Comparison of ENCODE assay signal across 24 mouse cellular contexts in the genomic region with DNA sequence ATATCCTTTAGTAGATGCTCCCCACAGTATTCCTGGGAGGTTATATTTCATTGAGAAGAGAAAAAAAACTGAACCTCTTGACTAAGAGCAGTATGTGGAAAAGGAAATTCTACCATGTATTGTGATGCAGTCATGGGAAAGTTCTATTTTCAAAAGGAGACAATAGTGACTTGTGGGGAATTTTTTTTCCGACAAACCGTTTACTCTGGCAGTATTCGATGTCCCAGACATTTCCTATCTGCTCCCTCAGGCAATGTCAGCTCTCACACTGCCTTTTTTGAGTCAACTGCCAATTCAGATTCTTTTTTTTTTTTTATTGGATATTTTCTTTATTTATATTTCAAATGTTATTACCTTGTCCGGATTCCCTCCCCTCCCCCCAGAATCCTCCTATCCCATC.
DNase-seq lines count a peak whose midpoint lies in the region; ATAC-seq and TF ChIP-seq lines count a peak whose summit lies in the region.
"Had no signal": no experiment of that assay in that cellular context is flagged by ENCODE, and none has a peak within 500 bp of the region (broad histone marks: within the 10 kb centered on the region; RNA-seq: fewer than 3 reads in every experiment).

No protein-coding gene starts in this region.

- no peak for TF ChIP-seq CTCF in heart, postnatal 0 days (IDR thresholded peaks at IDR 0.05; ENCODE audit: low read depth)
- TF ChIP-seq CTCF in heart, adult 2 months (IDR thresholded peaks at IDR 0.05) = no peak

- DNase-seq in heart, postnatal 25 days (ENCODE audit: low spot score) = no peak
- peak; percentile 40 for DNase-seq in heart, postnatal 0 days (ENCODE audit: low spot score)
- DNase-seq in heart, adult 2 months = no peak
- peak; percentile 47 for DNase-seq in midbrain, embryonic 11.5 days (ENCODE audit: low spot score, missing footprints)
- DNase-seq: adrenal gland, adult 2 months; adrenal gland, postnatal 14 days; cerebellum, adult 11 months; cerebellum, adult 2 months; cerebellum, adult 9-11 months; cerebellum, postnatal 25 days; gastrocnemius, postnatal 10 days; gastrocnemius, postnatal 36 days; heart, postnatal 10 days had no signal

- H3K9me3 ChIP-seq in heart, embryonic 14.5 days (ENCODE audit: control insufficient read depth, low read length) = no peaks in the 10 kb centered on the region
- no peaks in the 10 kb centered on the region for H3K9me3 ChIP-seq in heart, postnatal 0 days (replicated peaks; ENCODE audit: control insufficient read depth, low read length)
- H3K9me3 ChIP-seq in midbrain, embryonic 11.5 days (ENCODE audit: control insufficient read depth, low read length) = no peaks in the 10 kb centered on the region
- no peaks in the 10 kb centered on the region for H3K9me3 ChIP-seq in midbrain, embryonic 13.5 days
- H3K9me3 ChIP-seq: embryonic facial prominence, embryonic 13.5 days; forebrain, embryonic 10.5 days; forebrain, embryonic 13.5 days; heart, embryonic 10.5 days; hindbrain, embryonic 12.5 days; hindbrain, embryonic 15.5 days had no signal

- TF ChIP-seq EP300 in heart, postnatal 0 days (IDR thresholded peaks at IDR 0.05; ENCODE audit: low read depth) = no peak
- TF ChIP-seq EP300 in heart, adult 2 months (IDR thresholded peaks at IDR 0.05; ENCODE audit: insufficient read depth, low read depth, low read length) = no peak

- H3K79me2 ChIP-seq in heart, adult 2 months (replicated peaks; ENCODE audit: control insufficient read depth, insufficient read depth, low read length) = no peaks in the 10 kb centered on the region

- no peak overlapping the region for H3K4me2 ChIP-seq in heart, embryonic 14.5 days (ENCODE audit: low read length)
- H3K4me2 ChIP-seq in heart, postnatal 0 days (ENCODE audit: low read depth, low read length) = no peak overlapping the region
- no peak overlapping the region for H3K4me2 ChIP-seq in midbrain, embryonic 11.5 days
- no peak overlapping the region for H3K4me2 ChIP-seq in midbrain, embryonic 13.5 days (replicated peaks)
- H3K4me2 ChIP-seq: embryonic facial prominence, embryonic 13.5 days; forebrain, embryonic 13.5 days; hindbrain, embryonic 12.5 days; hindbrain, embryonic 15.5 days had no signal

- H3K27ac ChIP-seq in heart, embryonic 14.5 days (replicated peaks in 1 of 2; ENCODE audit: control insufficient read depth in 1 of 2, insufficient read depth in 1 of 2, low read depth in 2 of 2, low read length in 2 of 2) = no peak overlapping the region
- no peak overlapping the region for H3K27ac ChIP-seq in heart, postnatal 0 days (ENCODE audit: low read depth)
- no peak overlapping the region for H3K27ac ChIP-seq in heart, adult 2 months
- H3K27ac ChIP-seq in midbrain, embryonic 11.5 days (ENCODE audit: low read depth, low read length) = no peak overlapping the region
- H3K27ac ChIP-seq in midbrain, embryonic 13.5 days = no peak overlapping the region
- H3K27ac ChIP-seq: embryonic facial prominence, embryonic 13.5 days; forebrain, embryonic 10.5 days; forebrain, embryonic 13.5 days; heart, embryonic 10.5 days; hindbrain, embryonic 12.5 days; hindbrain, embryonic 15.5 days had no signal

- 53% methylated on average over 4 of the region's 4 CpGs for WGBS in heart, embryonic 14.5 days
- WGBS in heart, postnatal 0 days = 49% methylated on average over 4 of the region's 4 CpGs
- 26% methylated on average over 4 of the region's 4 CpGs for WGBS in heart, adult 2 months
- 87% methylated on average over 4 of the region's 4 CpGs for WGBS in midbrain, embryonic 11.5 days
- WGBS in midbrain, embryonic 13.5 days = 84% methylated on average over 4 of the region's 4 CpGs

- H3K4me1 ChIP-seq in heart, embryonic 14.5 days (ENCODE audit: control insufficient read depth in 2 of 2, insufficient read depth in 2 of 2, low read length in 2 of 2) = no peaks in the 10 kb centered on the region
- no peaks in the 10 kb centered on the region for H3K4me1 ChIP-seq in heart, postnatal 0 days (ENCODE audit: control insufficient read depth, insufficient read depth)
- no peaks in the 10 kb centered on the region for H3K4me1 ChIP-seq in heart, adult 2 months (ENCODE audit: control insufficient read depth, insufficient read depth, low read length)
- no peaks in the 10 kb centered on the region for H3K4me1 ChIP-seq in midbrain, embryonic 11.5 days (ENCODE audit: control insufficient read depth, insufficient read depth, low read length)
- no peaks in the 10 kb centered on the region for H3K4me1 ChIP-seq in midbrain, embryonic 13.5 days (replicated peaks)
- H3K4me1 ChIP-seq: embryonic facial prominence, embryonic 13.5 days; forebrain, embryonic 10.5 days; forebrain, embryonic 13.5 days; heart, embryonic 10.5 days; hindbrain, embryonic 12.5 days; hindbrain, embryonic 15.5 days had no signal

- ATAC-seq in heart, embryonic 14.5 days (ENCODE audit: insufficient number of reproducible peaks, insufficient read depth, low FRiP score, low read depth) = 0 out of 2 replicates have a peak, but pooled peaks have one; percentile 59
- no peak for ATAC-seq in heart, postnatal 0 days (ENCODE audit: insufficient read depth, low read depth)
- no peak for ATAC-seq in midbrain, embryonic 11.5 days (ENCODE audit: low FRiP score)
- ATAC-seq in midbrain, embryonic 13.5 days = no peak
- ATAC-seq: CD4-positive, CD25-positive, alpha-beta regulatory T cell, adult 4 months; forebrain, embryonic 13.5 days; forebrain, embryonic 16.5 days; intestine, postnatal 0 days had no signal

- no peaks in the 10 kb centered on the region for H3K36me3 ChIP-seq in heart, embryonic 14.5 days (ENCODE audit: control insufficient read depth, insufficient read depth, low read length)
- no peaks in the 10 kb centered on the region for H3K36me3 ChIP-seq in heart, postnatal 0 days (replicated peaks; ENCODE audit: control insufficient read depth, insufficient read depth, low read length)
- H3K36me3 ChIP-seq in heart, adult 2 months (ENCODE audit: control insufficient read depth, insufficient read depth, low read length) = no peaks in the 10 kb centered on the region
- no peaks in the 10 kb centered on the region for H3K36me3 ChIP-seq in midbrain, embryonic 11.5 days (ENCODE audit: control insufficient read depth, insufficient read depth, low read length)
- H3K36me3 ChIP-seq in midbrain, embryonic 13.5 days = no peaks in the 10 kb centered on the region
- H3K36me3 ChIP-seq: embryonic facial prominence, embryonic 13.5 days; forebrain, embryonic 10.5 days; heart, embryonic 10.5 days; hindbrain, embryonic 12.5 days; hindbrain, embryonic 15.5 days had no signal

- intact Hi-C loops in heart, postnatal 25 days (cut with DNase I) = no loop called here
- intact Hi-C loops in heart, adult 2 months (cut with DNase I) = no loop called here

- TF ChIP-seq POLR2A in heart, adult 2 months (IDR thresholded peaks at IDR 0.05; ENCODE audit: insufficient read depth, low read depth, low read length) = no peak

- H3K27me3 ChIP-seq in heart, embryonic 14.5 days (ENCODE audit: control insufficient read depth, insufficient read depth, low read length) = no peaks in the 10 kb centered on the region
- no peaks in the 10 kb centered on the region for H3K27me3 ChIP-seq in heart, postnatal 0 days (ENCODE audit: control insufficient read depth, insufficient read depth, low read length)
- no peaks in the 10 kb centered on the region for H3K27me3 ChIP-seq in heart, adult 2 months (ENCODE audit: control insufficient read depth, insufficient read depth, low read length)
- no peaks in the 10 kb centered on the region for H3K27me3 ChIP-seq in midbrain, embryonic 11.5 days (ENCODE audit: control insufficient read depth, insufficient read depth, low read length)
- H3K27me3 ChIP-seq in midbrain, embryonic 13.5 days = no peaks in the 10 kb centered on the region
- H3K27me3 ChIP-seq: embryonic facial prominence, embryonic 13.5 days; forebrain, embryonic 13.5 days; hindbrain, embryonic 12.5 days; hindbrain, embryonic 15.5 days had no signal

- no peak overlapping the region for H3K9ac ChIP-seq in heart, embryonic 14.5 days (ENCODE audit: low read length)
- no peak overlapping the region for H3K9ac ChIP-seq in heart, postnatal 0 days (replicated peaks; ENCODE audit: low read depth, low read length)
- H3K9ac ChIP-seq in heart, adult 2 months (ENCODE audit: low read depth, low read length) = no peak overlapping the region
- H3K9ac ChIP-seq in midbrain, embryonic 11.5 days (ENCODE audit: low read length) = no peak overlapping the region
- H3K9ac ChIP-seq in midbrain, embryonic 13.5 days (replicated peaks) = no peak overlapping the region
- H3K9ac ChIP-seq: embryonic facial prominence, embryonic 13.5 days; forebrain, embryonic 13.5 days; hindbrain, embryonic 12.5 days; hindbrain, embryonic 15.5 days had no signal

- H3K4me3 ChIP-seq in heart, embryonic 14.5 days (ENCODE audit: control insufficient read depth in 1 of 2, insufficient read depth in 1 of 2, low read depth in 1 of 2, low read length in 2 of 2) = no peak overlapping the region
- no peak overlapping the region for H3K4me3 ChIP-seq in heart, postnatal 0 days (ENCODE audit: low read depth, low read length)
- H3K4me3 ChIP-seq in heart, adult 2 months = no peak overlapping the region
- H3K4me3 ChIP-seq in midbrain, embryonic 11.5 days (ENCODE audit: low read depth, low read length) = no peak overlapping the region
- H3K4me3 ChIP-seq in midbrain, embryonic 13.5 days (replicated peaks) = no peak overlapping the region
- H3K4me3 ChIP-seq: embryonic facial prominence, embryonic 13.5 days; forebrain, embryonic 10.5 days; forebrain, embryonic 13.5 days; heart, embryonic 10.5 days; hindbrain, embryonic 12.5 days; hindbrain, embryonic 15.5 days had no signal

Comparison
In these comparisons a context has a peak if more than half of its experiments do, and no peak if none do; other contexts are left out.
1. DNase-seq: peak in heart, postnatal 0 days (single experiment) and midbrain, embryonic 11.5 days (single experiment); none in heart, postnatal 25 days (single experiment) and heart, adult 2 months (0 of 2).